ENCODE assay signal across 10 mouse cellular contexts in the genomic region with DNA sequence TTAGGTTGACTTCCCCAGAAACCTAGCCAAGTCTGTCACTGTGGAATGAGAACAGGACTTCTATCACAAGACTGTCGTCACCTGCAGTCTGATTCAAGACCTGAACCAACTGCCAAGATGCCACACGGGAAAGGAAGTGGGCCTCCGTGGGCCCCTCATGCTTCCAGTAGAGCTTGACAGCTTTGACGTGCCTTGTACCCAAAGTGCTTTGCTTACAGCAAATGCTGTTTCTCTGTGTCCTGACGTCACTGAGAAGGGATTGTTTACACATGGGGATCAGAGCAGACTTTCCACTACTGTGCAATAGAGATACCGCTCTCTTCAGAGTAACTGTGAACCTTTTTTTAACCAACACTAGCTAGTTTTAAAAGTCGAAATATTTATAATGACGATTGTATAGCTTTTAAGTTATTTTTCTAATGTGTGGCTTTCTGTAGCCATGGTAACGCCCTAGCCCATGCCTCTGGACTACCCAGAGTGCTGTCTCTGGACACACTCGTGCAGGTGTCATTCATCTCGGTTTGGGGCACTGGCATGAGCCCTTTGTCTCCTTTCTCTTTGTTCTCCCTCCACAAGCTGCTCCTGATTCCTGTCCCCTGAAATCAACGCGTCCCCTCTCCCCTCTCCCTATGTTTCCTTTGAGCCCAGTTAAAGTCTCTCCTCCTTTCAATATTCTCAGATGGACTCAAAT. TPM values are rescaled to one million over a fixed set of nuclear protein-coding genes. Genes with fewer than 3 reads are reported as not detected.
DNase-seq lines count a peak whose midpoint lies in the region; ATAC-seq lines count a peak whose summit lies in the region.
"Had no signal": no experiment of that assay in that cellular context is flagged by ENCODE, and none has a peak within 500 bp of the region (broad histone marks: within the 10 kb centered on the region; RNA-seq: fewer than 3 reads in every experiment).

No protein-coding gene starts in this region.

- H3K36me3 ChIP-seq in heart, embryonic 10.5 days = peaks cover 39% of the 10 kb centered on the region
- H3K36me3 ChIP-seq in midbrain, embryonic 15.5 days (replicated peaks) = no peaks in the 10 kb centered on the region
- H3K36me3 ChIP-seq in intestine, embryonic 16.5 days (ENCODE audit: control insufficient read depth, insufficient read depth, low read length) = no peaks in the 10 kb centered on the region
- H3K36me3 ChIP-seq in intestine, embryonic 15.5 days = no peaks in the 10 kb centered on the region

- H3K9me3 ChIP-seq in heart, embryonic 10.5 days = no peaks in the 10 kb centered on the region
- H3K9me3 ChIP-seq in midbrain, embryonic 15.5 days = no peaks in the 10 kb centered on the region
- H3K9me3 ChIP-seq in intestine, embryonic 16.5 days (ENCODE audit: control insufficient read depth, low read length) = no peaks in the 10 kb centered on the region
- no peaks in the 10 kb centered on the region for H3K9me3 ChIP-seq in intestine, embryonic 15.5 days
- H3K9me3 ChIP-seq: embryonic facial prominence, embryonic 13.5 days had no signal

- no peak overlapping the region for H3K4me2 ChIP-seq in midbrain, embryonic 15.5 days
- no peak overlapping the region for H3K4me2 ChIP-seq in intestine, embryonic 16.5 days (ENCODE audit: low read depth, low read length)
- H3K4me2 ChIP-seq in intestine, embryonic 15.5 days (replicated peaks) = no peak overlapping the region
- H3K4me2 ChIP-seq: embryonic facial prominence, embryonic 13.5 days had no signal

- peak; percentile 72 for ATAC-seq in midbrain, embryonic 15.5 days (replicated peaks)
- no peak for ATAC-seq in intestine, embryonic 16.5 days
- no peak for ATAC-seq in intestine, embryonic 15.5 days

- H3K9ac ChIP-seq in midbrain, embryonic 15.5 days = no peak overlapping the region
- no peak overlapping the region for H3K9ac ChIP-seq in intestine, embryonic 16.5 days (ENCODE audit: low read depth, low read length)
- no peak overlapping the region for H3K9ac ChIP-seq in intestine, embryonic 15.5 days
- H3K9ac ChIP-seq: embryonic facial prominence, embryonic 13.5 days had no signal

- DNase-seq in heart, embryonic 10.5 days (ENCODE audit: low spot score) = peak; percentile 61
- no peak for DNase-seq in heart, adult 18-20 months
- DNase-seq in urinary bladder, adult 2 months (ENCODE audit: low spot score) = peak; percentile 10
- no peak for DNase-seq in urinary bladder, postnatal 14 days (ENCODE audit: low spot score)
- DNase-seq in ovary, adult 18-20 months (ENCODE audit: low spot score) = no peak

- H3K4me3 ChIP-seq in heart, embryonic 10.5 days = no peak overlapping the region
- no peak overlapping the region for H3K4me3 ChIP-seq in midbrain, embryonic 15.5 days
- H3K4me3 ChIP-seq in intestine, embryonic 16.5 days (ENCODE audit: low read length) = no peak overlapping the region
- no peak overlapping the region for H3K4me3 ChIP-seq in intestine, embryonic 15.5 days (replicated peaks)
- H3K4me3 ChIP-seq: embryonic facial prominence, embryonic 13.5 days; layer of hippocampus, adult 2 months had no signal

- H3K4me1 ChIP-seq in heart, embryonic 10.5 days = peaks cover 13% of the 10 kb centered on the region; the same call in 1 of the 2 replicates
- peaks cover 5% of the 10 kb centered on the region; the same call in 1 of the 2 replicates for H3K4me1 ChIP-seq in midbrain, embryonic 15.5 days
- H3K4me1 ChIP-seq in intestine, embryonic 16.5 days (ENCODE audit: control insufficient read depth, insufficient read depth, low read length) = no peaks in the 10 kb centered on the region
- no peaks in the 10 kb centered on the region for H3K4me1 ChIP-seq in intestine, embryonic 15.5 days (replicated peaks)
- H3K4me1 ChIP-seq: embryonic facial prominence, embryonic 13.5 days had no signal

- no peak overlapping the region for H3K27ac ChIP-seq in heart, embryonic 10.5 days
- H3K27ac ChIP-seq in midbrain, embryonic 15.5 days = 0 out of 2 replicates have a peak overlapping the region, but pooled peaks have one; percentile 31
- no peak overlapping the region for H3K27ac ChIP-seq in intestine, embryonic 16.5 days (ENCODE audit: low read length)
- H3K27ac ChIP-seq in intestine, embryonic 15.5 days = no peak overlapping the region
- H3K27ac ChIP-seq: embryonic facial prominence, embryonic 13.5 days; layer of hippocampus, adult 2 months had no signal

- no peaks in the 10 kb centered on the region for H3K27me3 ChIP-seq in heart, embryonic 10.5 days (ENCODE audit: insufficient read depth, poor library complexity, severe bottlenecking)
- no peaks in the 10 kb centered on the region for H3K27me3 ChIP-seq in midbrain, embryonic 15.5 days (replicated peaks)
- H3K27me3 ChIP-seq in intestine, embryonic 16.5 days (replicated peaks; ENCODE audit: control insufficient read depth, insufficient read depth, low read length) = no peaks in the 10 kb centered on the region
- H3K27me3 ChIP-seq in intestine, embryonic 15.5 days (replicated peaks) = no peaks in the 10 kb centered on the region
- H3K27me3 ChIP-seq: embryonic facial prominence, embryonic 13.5 days had no signal

- WGBS in heart, embryonic 10.5 days = 58% methylated on average over 13 of the region's 13 CpGs
- 31% methylated on average over 13 of the region's 13 CpGs for WGBS in midbrain, embryonic 15.5 days
- 61% methylated on average over 13 of the region's 13 CpGs for WGBS in intestine, embryonic 16.5 days
- 61% methylated on average over 13 of the region's 13 CpGs for WGBS in intestine, embryonic 15.5 days

RNA-seq across cellular contexts. Expression of gene Mapk9, which starts 8.7 kb away (rescaled TPM):
- polyA plus RNA-seq in heart, embryonic 10.5 days (2016; fragmentation: Nextera tagmentation; extraction: Ambion mirVana) = 30.2 and 31.5 TPM in 2 replicates
- total RNA-seq in heart, adult 18-20 months (2021) = 10 to 100 TPM; 42.4 to 45.5 TPM
- 36.5 and 37.6 TPM in 2 replicates for polyA plus RNA-seq in urinary bladder, adult 2 months (2012; rRNA removed)
- 63.3 and 68.7 TPM in 2 replicates for polyA plus RNA-seq in midbrain, embryonic 15.5 days (2015; fragmentation: Nextera tagmentation; extraction: Ambion mirVana)
- polyA plus RNA-seq in intestine, embryonic 16.5 days (2015; fragmentation: Nextera tagmentation; extraction: Ambion mirVana) = 26.6 and 27.8 TPM in 2 replicates
- polyA plus RNA-seq in intestine, embryonic 15.5 days (2015; fragmentation: Nextera tagmentation; extraction: Ambion mirVana) = 29.9 and 32.1 TPM in 2 replicates

RNA-seq across cellular contexts. Expression of gene Gfpt2, which starts 43.9 kb away (rescaled TPM):
- 21.3 and 24.5 TPM in 2 replicates for polyA plus RNA-seq in heart, embryonic 10.5 days (2016; fragmentation: Nextera tagmentation; extraction: Ambion mirVana)
- total RNA-seq in heart, adult 18-20 months (2021) = 1 to 10 TPM; 8.7 to 9.3 TPM
- polyA plus RNA-seq in urinary bladder, adult 2 months (2012; rRNA removed) = 11.3 and 13.6 TPM in 2 replicates
- 6.1 and 6.7 TPM in 2 replicates for polyA plus RNA-seq in midbrain, embryonic 15.5 days (2015; fragmentation: Nextera tagmentation; extraction: Ambion mirVana)
- polyA plus RNA-seq in intestine, embryonic 16.5 days (2015; fragmentation: Nextera tagmentation; extraction: Ambion mirVana) = 5.8 and 6.4 TPM in 2 replicates
- polyA plus RNA-seq in intestine, embryonic 15.5 days (2015; fragmentation: Nextera tagmentation; extraction: Ambion mirVana) = 6.5 and 6.7 TPM in 2 replicates

Comparison
In these comparisons a context has a peak if more than half of its experiments do, and no peak if none do; other contexts are left out.
1. DNase-seq: peak in heart, embryonic 10.5 days (single experiment) and urinary bladder, adult 2 months (single experiment); none in heart, adult 18-20 months (0 of 2), urinary bladder, postnatal 14 days (single experiment) and ovary, adult 18-20 months (single experiment).